8 mouse cellular contexts compared by ENCODE assay signal in genomic region chr13:34344376-34345127, GRCm38 (mm10). TPM values are rescaled to one million over a fixed set of nuclear protein-coding genes. Genes with fewer than 3 reads are reported as not detected.
A peak's percentile ranks its signal among the peaks of the same experiment; 100 is the strongest.
DNase-seq lines count a peak whose midpoint lies in the region; ATAC-seq and TF ChIP-seq lines count a peak whose summit lies in the region.

No protein-coding gene starts in this region.

- no peak for TF ChIP-seq CTCF in cerebellum, adult 2 months (IDR thresholded peaks at IDR 0.05; ENCODE audit: borderline replicate concordance, insufficient read depth, low read depth, low read length)

- DNase-seq in left cerebral cortex, adult 18-20 months (ENCODE audit: low spot score in 2 of 2): peak; percentile 22 to 45
- no peak for DNase-seq in left cerebral cortex, adult 11 months (ENCODE audit: low spot score)
- DNase-seq in cerebellum, adult 2 months: peak in 1 of 2 experiments; percentile 74
- peak; percentile 47 for DNase-seq in gastrocnemius, postnatal 14 days
- peak; percentile 72 for DNase-seq in kidney, postnatal 10 days
- peak; percentile 57 for DNase-seq in right cerebral cortex, adult 18-20 months
- no peak for DNase-seq in Muller cell, postnatal 12 days (ENCODE audit: inconsistent ontology term)

- H3K9me3 ChIP-seq in lung, embryonic 15.5 days: no peaks in the 10 kb centered on the region

- H3K4me3 ChIP-seq in cerebellum, adult 2 months (replicated peaks; ENCODE audit: insufficient read depth, low read depth, low read length): peak overlapping the region; percentile 63
- H3K4me3 ChIP-seq in lung, embryonic 15.5 days: peak overlapping the region; percentile 72

- WGBS in cerebellum, adult 2 months: under 1% methylated on average over 99 of the region's 101 CpGs
- WGBS in lung, embryonic 15.5 days: under 1% methylated on average over 46 of the region's 101 CpGs

- H3K27me3 ChIP-seq in cerebellum, adult 2 months (ENCODE audit: control insufficient read depth, insufficient read depth, low read length): no peaks in the 10 kb centered on the region
- peaks cover 16% of the 10 kb centered on the region for H3K27me3 ChIP-seq in lung, embryonic 15.5 days

- H3K27ac ChIP-seq in cerebellum, adult 2 months (ENCODE audit: insufficient read depth, low read length): peak overlapping the region; percentile 72
- H3K27ac ChIP-seq in lung, embryonic 15.5 days: peak overlapping the region; percentile 76

- H3K36me3 ChIP-seq in lung, embryonic 15.5 days: no peaks in the 10 kb centered on the region

- ATAC-seq in lung, embryonic 15.5 days (ENCODE audit: borderline replicate concordance, extremely low read depth, low FRiP score, low TSS enrichment): peak; percentile 69

- H3K4me1 ChIP-seq in cerebellum, adult 2 months (ENCODE audit: control insufficient read depth, insufficient read depth, low read length): peaks cover 8% of the 10 kb centered on the region; the same call in 1 of the 2 replicates
- peaks cover 39% of the 10 kb centered on the region for H3K4me1 ChIP-seq in lung, embryonic 15.5 days

- no peak for TF ChIP-seq POLR2A in cerebellum, adult 2 months (IDR thresholded peaks at IDR 0.05; ENCODE audit: borderline replicate concordance, insufficient read depth, low read length)

- intact Hi-C loops in gastrocnemius, postnatal 14 days (cut with DNase I; ENCODE audit: low total_unique reads): loop anchor here (5.0 to 10.0 kb wide), 3 partner anchors 90 to 290 kb away; no protein-coding TSS in a partner anchor

- peak overlapping the region; percentile 84 for H3K4me2 ChIP-seq in lung, embryonic 15.5 days

- H3K9ac ChIP-seq in lung, embryonic 15.5 days: peak overlapping the region; percentile 56

RNA-seq across cellular contexts. Expression of gene Slc22a23, which starts 0.4 kb away (rescaled TPM):
- total RNA-seq in left cerebral cortex, adult 18-20 months (2021): 10 to 100 TPM; 48.5 to 54.7 TPM
- polyA plus RNA-seq in cerebellum, adult 2 months (2012; rRNA removed): 43.9 and 44.9 TPM in 2 replicates
- 1 to 10 TPM; 7.8 to 9.9 TPM for total RNA-seq in gastrocnemius, postnatal 14 days (2021)
- polyA plus RNA-seq in lung, embryonic 15.5 days (2015; fragmentation: Nextera tagmentation; extraction: Ambion mirVana): 4.1 and 4.4 TPM in 2 replicates

Comparison
In these comparisons a context has a peak if more than half of its experiments do, and no peak if none do; other contexts are left out.
1. DNase-seq: peak in left cerebral cortex, adult 18-20 months (2 of 2), gastrocnemius, postnatal 14 days (single experiment), kidney, postnatal 10 days (single experiment) and right cerebral cortex, adult 18-20 months (single experiment); none in left cerebral cortex, adult 11 months (single experiment) and Muller cell, postnatal 12 days (single experiment).
2. RNA of gene Slc22a23, which starts 0.4 kb away (total RNA-seq): 48.5 to 54.7 TPM in left cerebral cortex, adult 18-20 months; 7.8 to 9.9 TPM in gastrocnemius, postnatal 14 days; every median in the first group is over 4 times any median in the second.